Mouse (Mus musculus): ENCODE measurements around the gene Aqp2. TPM values are rescaled to one million over a fixed set of nuclear protein-coding genes. Genes with fewer than 3 reads are reported as not detected.

Aqp2 gene
- polyA plus RNA-seq, 1 experiment from 2014 or later = not detected

- Histone ChIP-seq H3K4me1 (peaks cover 12% of the 10 kb centered on the region), H3K4me3 (no peak overlapping the region), H3K36me3 (replicated peaks) (no peaks in the 10 kb centered on the region), H3K9me3 (no peaks in the 10 kb centered on the region), H3K27ac (no peak overlapping the region), H3K27me3 (ENCODE audit: poor library complexity, severe bottlenecking) (peaks cover 31% of the 10 kb centered on the region; the same call in 1 of the 2 replicates)
- 89% methylated on average over 4 of the region's 4 CpGs for WGBS
- no peak for DNase-seq (ENCODE audit: extremely low spot score, low spot score)
These were observed 11.5 kb upstream of the Aqp2 start for GRCm38 (mm10) chr15:99567371-99567770.

- no peak for DNase-seq (ENCODE audit: extremely low spot score, low spot score)
- WGBS = 76% methylated on average over 6 of the region's 6 CpGs
- Histone ChIP-seq H3K27ac (no peak overlapping the region), H3K27me3 (ENCODE audit: poor library complexity, severe bottlenecking) (peaks cover 18% of the 10 kb centered on the region; the same call in 1 of the 2 replicates), H3K9me3 (no peaks in the 10 kb centered on the region), H3K4me1 (peaks cover 12% of the 10 kb centered on the region), H3K36me3 (replicated peaks) (no peaks in the 10 kb centered on the region), H3K4me3 (no peak overlapping the region)
These were observed 10.2 kb upstream of the Aqp2 start for GRCm38 (mm10) chr15:99568682-99569081.

GRCm38 (mm10) chr15:99569123-99569522, 9.7 kb upstream of the Aqp2 start:
- WGBS = 89% methylated on average over 10 of the region's 10 CpGs
- H3K4me1 ChIP-seq = peaks cover 8% of the 10 kb centered on the region
- H3K27ac ChIP-seq = no peak overlapping the region
- no peaks in the 10 kb centered on the region for H3K36me3 ChIP-seq (replicated peaks)
- no peak overlapping the region for H3K4me3 ChIP-seq
- no peak for DNase-seq (ENCODE audit: extremely low spot score, low spot score)
- H3K9me3 ChIP-seq = no peaks in the 10 kb centered on the region
- H3K27me3 ChIP-seq (ENCODE audit: poor library complexity, severe bottlenecking) = peaks cover 14% of the 10 kb centered on the region; the same call in 1 of the 2 replicates

GRCm38 (mm10) chr15:99583463-99584344, 4.8 kb downstream of the Aqp2 start:
- Histone ChIP-seq H3K36me3 (replicated peaks) (no peaks in the 10 kb centered on the region), H3K27me3 (ENCODE audit: poor library complexity, severe bottlenecking) (peaks cover 100% of the 10 kb centered on the region), H3K4me1 (peaks cover 27% of the 10 kb centered on the region), H3K27ac (peak overlapping the region; percentile 40), H3K9me3 (no peaks in the 10 kb centered on the region), H3K4me3 (peak overlapping the region; percentile 46)
- peak; percentile 53 for DNase-seq (ENCODE audit: extremely low spot score, low spot score)
- WGBS = 2% methylated on average over 54 of the region's 54 CpGs

- DNase-seq (ENCODE audit: extremely low spot score, low spot score) = no peak
- peak overlapping the region; percentile 46 for H3K4me3 ChIP-seq
- WGBS = 1% methylated on average over 24 of the region's 24 CpGs
- no peaks in the 10 kb centered on the region for H3K36me3 ChIP-seq (replicated peaks)
- peaks cover 32% of the 10 kb centered on the region for H3K4me1 ChIP-seq
- H3K27me3 ChIP-seq (ENCODE audit: poor library complexity, severe bottlenecking) = peaks cover 100% of the 10 kb centered on the region
- no peaks in the 10 kb centered on the region for H3K9me3 ChIP-seq
- no peak overlapping the region; the same call in 1 of the 2 replicates for H3K27ac ChIP-seq
These were observed 5.8 kb downstream of the Aqp2 start for GRCm38 (mm10) chr15:99584407-99585202.

GRCm38 (mm10) chr15:99585741-99586140, 6.9 kb downstream of the Aqp2 start:
- WGBS = 72% methylated on average over 6 of the region's 6 CpGs
- DNase-seq (ENCODE audit: extremely low spot score, low spot score) = no peak

GRCm38 (mm10) chr15:99586525-99586924, 7.7 kb downstream of the Aqp2 start:
- Histone ChIP-seq H3K36me3 (replicated peaks) (no peaks in the 10 kb centered on the region), H3K4me3 (no peak overlapping the region), H3K27me3 (ENCODE audit: poor library complexity, severe bottlenecking) (peaks cover 100% of the 10 kb centered on the region), H3K4me1 (peaks cover 40% of the 10 kb centered on the region), H3K27ac (no peak overlapping the region), H3K9me3 (no peaks in the 10 kb centered on the region)
- no peak for DNase-seq (ENCODE audit: extremely low spot score, low spot score)
- 88% methylated on average over 3 of the region's 3 CpGs for WGBS

More at GRCm38 (mm10) chr15:99585741-99586140, 6.9 kb downstream of the Aqp2 start:
- peaks cover 100% of the 10 kb centered on the region for H3K27me3 ChIP-seq (ENCODE audit: poor library complexity, severe bottlenecking)
- H3K4me3 ChIP-seq = no peak overlapping the region
- H3K9me3 ChIP-seq = no peaks in the 10 kb centered on the region
- H3K27ac ChIP-seq = no peak overlapping the region
- no peaks in the 10 kb centered on the region for H3K36me3 ChIP-seq (replicated peaks)
- peaks cover 39% of the 10 kb centered on the region for H3K4me1 ChIP-seq

- 3% methylated on average over 9 of the region's 9 CpGs for WGBS
- DNase-seq (ENCODE audit: extremely low spot score, low spot score) = no peak
- Histone ChIP-seq H3K27me3 (ENCODE audit: poor library complexity, severe bottlenecking) (peaks cover 100% of the 10 kb centered on the region), H3K4me3 (no peak overlapping the region), H3K36me3 (replicated peaks) (no peaks in the 10 kb centered on the region), H3K27ac (no peak overlapping the region), H3K9me3 (no peaks in the 10 kb centered on the region), H3K4me1 (peaks cover 30% of the 10 kb centered on the region)
These were observed 10.4 kb downstream of the Aqp2 start for GRCm38 (mm10) chr15:99589237-99589636.

GRCm38 (mm10) chr15:99589704-99590103, 10.8 kb downstream of the Aqp2 start:
- Histone ChIP-seq H3K36me3 (replicated peaks) (no peaks in the 10 kb centered on the region), H3K27me3 (ENCODE audit: poor library complexity, severe bottlenecking) (peaks cover 100% of the 10 kb centered on the region), H3K27ac (no peak overlapping the region), H3K4me1 (peaks cover 25% of the 10 kb centered on the region), H3K4me3 (no peak overlapping the region), H3K9me3 (no peaks in the 10 kb centered on the region)
- 14% methylated on average over 7 of the region's 7 CpGs for WGBS
- no peak for DNase-seq (ENCODE audit: extremely low spot score, low spot score)

GRCm38 (mm10) chr15:99590429-99591084, 11.7 kb downstream of the Aqp2 start, which contains the start of gene Aqp5:
Gene Aqp5, plus strand, starts transcription at chr15:99590782.
- H3K4me3 ChIP-seq = peak within 1 kb of the TSS; percentile 51
- peaks cover 100% of the 10 kb centered on the region for H3K27me3 ChIP-seq (ENCODE audit: poor library complexity, severe bottlenecking)
- no peaks in the 10 kb centered on the region for H3K9me3 ChIP-seq
- peaks cover 18% of the 10 kb centered on the region for H3K4me1 ChIP-seq
- no peak for DNase-seq (ENCODE audit: extremely low spot score, low spot score)
- H3K27ac ChIP-seq = no peak within 1 kb of the TSS
- WGBS = 1% methylated on average over 82 of the region's 83 CpGs
- no peaks in the 10 kb centered on the region for H3K36me3 ChIP-seq (replicated peaks)

- Histone ChIP-seq H3K4me3 (no peak overlapping the region), H3K27me3 (ENCODE audit: poor library complexity, severe bottlenecking) (peaks cover 95% of the 10 kb centered on the region), H3K36me3 (replicated peaks) (no peaks in the 10 kb centered on the region), H3K4me1 (peaks cover 34% of the 10 kb centered on the region), H3K9me3 (no peaks in the 10 kb centered on the region), H3K27ac (no peak overlapping the region)
- WGBS = 78% methylated on average over 8 of the region's 8 CpGs
- no peak for DNase-seq (ENCODE audit: extremely low spot score, low spot score)
These were observed 13.3 kb downstream of the Aqp2 start for GRCm38 (mm10) chr15:99592177-99592576.

- H3K36me3 ChIP-seq (replicated peaks) = no peaks in the 10 kb centered on the region
- H3K4me3 ChIP-seq = no peak overlapping the region
- H3K4me1 ChIP-seq = peaks cover 41% of the 10 kb centered on the region
- no peak overlapping the region for H3K27ac ChIP-seq
- H3K27me3 ChIP-seq (ENCODE audit: poor library complexity, severe bottlenecking) = peaks cover 95% of the 10 kb centered on the region
- no peak for DNase-seq (ENCODE audit: extremely low spot score, low spot score)
- H3K9me3 ChIP-seq = no peaks in the 10 kb centered on the region
- 87% methylated on average over 5 of the region's 5 CpGs for WGBS
These were observed 14.0 kb downstream of the Aqp2 start for GRCm38 (mm10) chr15:99592877-99593276.

Data from forebrain, embryonic 10.5 days (tissue).